Mouse (Mus musculus): ENCODE measurements around the gene Egln1. TPM values are rescaled to one million over a fixed set of nuclear protein-coding genes. Genes with fewer than 3 reads are reported as not detected.
A peak's percentile ranks its signal among the peaks of the same experiment; 100 is the strongest.

Gene Egln1
- polyA plus RNA-seq, 1 experiment from 2014 or later, result 15.7 TPM

GRCm38 (mm10) chr8:124936699-124937098 lies 12.4 kb downstream of the Egln1 start:
- Histone ChIP-seq H3K9ac (no peak overlapping the region), H3K9me3 (no peaks in the 10 kb centered on the region), H3K4me2 (no peak overlapping the region), H3K27me3 (no peaks in the 10 kb centered on the region), H3K4me1 (replicated peaks) (no peaks in the 10 kb centered on the region), H3K36me3 (peaks cover 29% of the 10 kb centered on the region), H3K4me3 (no peak overlapping the region), H3K27ac (replicated peaks) (no peak overlapping the region)
- no peak for ATAC-seq (ENCODE audit: low read depth)
- WGBS, result 95% methylated on average over 10 of the region's 10 CpGs

GRCm38 (mm10) chr8:124935116-124935515 lies 14.0 kb downstream of the Egln1 start:
- Histone ChIP-seq H3K36me3 (peaks cover 19% of the 10 kb centered on the region), H3K4me3 (no peak overlapping the region), H3K27me3 (no peaks in the 10 kb centered on the region), H3K9me3 (no peaks in the 10 kb centered on the region), H3K4me1 (replicated peaks) (no peaks in the 10 kb centered on the region), H3K27ac (replicated peaks) (no peak overlapping the region), H3K9ac (no peak overlapping the region), H3K4me2 (no peak overlapping the region)
- 91% methylated on average over 5 of the region's 5 CpGs for whole genome bisulfite sequencing
- ATAC-seq (ENCODE audit: low read depth), result no peak

- no peak overlapping the region for H3K9ac ChIP-seq
- no peaks in the 10 kb centered on the region for H3K27me3 ChIP-seq
- ATAC-seq (ENCODE audit: low read depth), result no peak
- no peak overlapping the region for H3K27ac ChIP-seq (replicated peaks)
- peaks cover 2% of the 10 kb centered on the region; the same call in 1 of the 2 replicates for H3K36me3 ChIP-seq
- no peaks in the 10 kb centered on the region for H3K9me3 ChIP-seq
- no peaks in the 10 kb centered on the region for H3K4me1 ChIP-seq (replicated peaks)
- H3K4me2 ChIP-seq, result no peak overlapping the region
- H3K4me3 ChIP-seq, result no peak overlapping the region
- WGBS, result 92% methylated on average over 3 of the region's 3 CpGs
Observed at GRCm38 (mm10) chr8:124932435-124932834, 16.7 kb downstream of the Egln1 start.

GRCm38 (mm10) chr8:124930649-124931048 lies 18.5 kb downstream of the Egln1 start:
- Histone ChIP-seq H3K9ac (no peak overlapping the region), H3K9me3 (no peaks in the 10 kb centered on the region), H3K4me2 (no peak overlapping the region), H3K27me3 (no peaks in the 10 kb centered on the region), H3K27ac (replicated peaks) (no peak overlapping the region), H3K4me3 (no peak overlapping the region), H3K4me1 (replicated peaks) (no peaks in the 10 kb centered on the region), H3K36me3 (peaks cover 4% of the 10 kb centered on the region; the same call in 1 of the 2 replicates)
- ATAC-seq (ENCODE audit: low read depth), result no peak
- WGBS, result 85% methylated on average over 4 of the region's 4 CpGs

- H3K27ac ChIP-seq (replicated peaks), result no peak overlapping the region
- H3K9ac ChIP-seq, result no peak overlapping the region
- H3K27me3 ChIP-seq, result no peaks in the 10 kb centered on the region
- H3K9me3 ChIP-seq, result no peaks in the 10 kb centered on the region
- 94% methylated on average over 13 of the region's 13 CpGs for WGBS
- H3K4me2 ChIP-seq, result no peak overlapping the region
- ATAC-seq (ENCODE audit: low read depth), result no peak
- peaks cover 4% of the 10 kb centered on the region; the same call in 1 of the 2 replicates for H3K36me3 ChIP-seq
- H3K4me1 ChIP-seq (replicated peaks), result 0 out of 2 replicates have a peak, but pooled peaks cover 3% of the 10 kb centered on the region
- no peak overlapping the region for H3K4me3 ChIP-seq
Observed at GRCm38 (mm10) chr8:124930086-124930485, 19.0 kb downstream of the Egln1 start.

GRCm38 (mm10) chr8:124929006-124929405 lies 20.1 kb downstream of the Egln1 start:
- H3K4me2 ChIP-seq, result no peak overlapping the region
- H3K9ac ChIP-seq, result no peak overlapping the region
- no peaks in the 10 kb centered on the region for H3K27me3 ChIP-seq
- no peak overlapping the region for H3K27ac ChIP-seq (replicated peaks)
- ATAC-seq (ENCODE audit: low read depth), result no peak
- H3K36me3 ChIP-seq, result peaks cover 4% of the 10 kb centered on the region; the same call in 1 of the 2 replicates
- H3K9me3 ChIP-seq, result no peaks in the 10 kb centered on the region
- WGBS, result 92% methylated on average over 11 of the region's 11 CpGs
- no peak overlapping the region for H3K4me3 ChIP-seq
- peaks cover 3% of the 10 kb centered on the region; the same call in 1 of the 2 replicates for H3K4me1 ChIP-seq (replicated peaks)

GRCm38 (mm10) chr8:124926351-124926771 lies 22.8 kb downstream of the Egln1 start:
- H3K9ac ChIP-seq, result no peak overlapping the region
- WGBS, result 83% methylated on average over 10 of the region's 10 CpGs
- no peaks in the 10 kb centered on the region for H3K9me3 ChIP-seq
- no peaks in the 10 kb centered on the region for H3K27me3 ChIP-seq
- ATAC-seq (ENCODE audit: low read depth), result no peak
- no peak overlapping the region for H3K4me2 ChIP-seq
- no peak overlapping the region for H3K4me3 ChIP-seq
- peaks cover 4% of the 10 kb centered on the region; the same call in 1 of the 2 replicates for H3K36me3 ChIP-seq
- peaks cover 26% of the 10 kb centered on the region for H3K4me1 ChIP-seq (replicated peaks)
- no peak overlapping the region for H3K27ac ChIP-seq (replicated peaks)

- ATAC-seq (ENCODE audit: low read depth), result no peak
- Histone ChIP-seq H3K36me3 (peaks cover 4% of the 10 kb centered on the region; the same call in 1 of the 2 replicates), H3K4me2 (no peak overlapping the region), H3K9ac (no peak overlapping the region), H3K27ac (replicated peaks) (no peak overlapping the region), H3K9me3 (no peaks in the 10 kb centered on the region), H3K27me3 (no peaks in the 10 kb centered on the region), H3K4me1 (replicated peaks) (peaks cover 29% of the 10 kb centered on the region), H3K4me3 (no peak overlapping the region)
- 80% methylated on average over 14 of the region's 14 CpGs for WGBS
Observed at GRCm38 (mm10) chr8:124925544-124926266, 23.4 kb downstream of the Egln1 start.

- H3K36me3 ChIP-seq, result peaks cover 4% of the 10 kb centered on the region; the same call in 1 of the 2 replicates
- WGBS, result 82% methylated on average over 15 of the region's 15 CpGs
- no peak for ATAC-seq (ENCODE audit: low read depth)
- peaks cover 29% of the 10 kb centered on the region for H3K4me1 ChIP-seq (replicated peaks)
- no peaks in the 10 kb centered on the region for H3K9me3 ChIP-seq
- H3K27me3 ChIP-seq, result no peaks in the 10 kb centered on the region
- no peak overlapping the region for H3K9ac ChIP-seq
- H3K4me3 ChIP-seq, result no peak overlapping the region
- H3K27ac ChIP-seq (replicated peaks), result no peak overlapping the region
- H3K4me2 ChIP-seq, result no peak overlapping the region
Observed at GRCm38 (mm10) chr8:124923971-124924652, 25.0 kb downstream of the Egln1 start.

GRCm38 (mm10) chr8:124922490-124923089 lies 26.5 kb downstream of the Egln1 start:
- Histone ChIP-seq H3K9ac (no peak overlapping the region), H3K36me3 (peaks cover 4% of the 10 kb centered on the region; the same call in 1 of the 2 replicates), H3K4me2 (no peak overlapping the region), H3K27ac (replicated peaks) (no peak overlapping the region; the same call in 1 of the 2 replicates), H3K9me3 (no peaks in the 10 kb centered on the region), H3K27me3 (no peaks in the 10 kb centered on the region), H3K4me3 (no peak overlapping the region), H3K4me1 (replicated peaks) (peaks cover 29% of the 10 kb centered on the region)
- WGBS, result 59% methylated on average over 11 of the region's 11 CpGs
- no peak for ATAC-seq (ENCODE audit: low read depth)

- H3K36me3 ChIP-seq, result peaks cover 4% of the 10 kb centered on the region; the same call in 1 of the 2 replicates
- H3K27me3 ChIP-seq, result no peaks in the 10 kb centered on the region
- peaks cover 29% of the 10 kb centered on the region for H3K4me1 ChIP-seq (replicated peaks)
- no peak overlapping the region for H3K4me2 ChIP-seq
- no peaks in the 10 kb centered on the region for H3K9me3 ChIP-seq
- 78% methylated on average over 18 of the region's 18 CpGs for WGBS
- peak overlapping the region; percentile 42; the same call in 1 of the 2 replicates for H3K27ac ChIP-seq (replicated peaks)
- H3K9ac ChIP-seq, result no peak overlapping the region
- H3K4me3 ChIP-seq, result no peak overlapping the region
- peak; percentile 42; the same call in 1 of the 2 replicates for ATAC-seq (ENCODE audit: low read depth)
Observed at GRCm38 (mm10) chr8:124921369-124922279, 27.5 kb downstream of the Egln1 start.

All from neural tube, embryonic 13.5 days (tissue).